Mouse (Mus musculus) kidney, adult 8-10 months (tissue): ENCODE data around the gene Plekhg4.
A peak's percentile ranks its signal among the peaks of the same experiment; 100 is the strongest.

Source experiments
- DNase-seq, 2 experiments: peaks; one replicate each; pipeline ENCODE4 v3.0.0; 2022

Plekhg4 gene

DNA sequence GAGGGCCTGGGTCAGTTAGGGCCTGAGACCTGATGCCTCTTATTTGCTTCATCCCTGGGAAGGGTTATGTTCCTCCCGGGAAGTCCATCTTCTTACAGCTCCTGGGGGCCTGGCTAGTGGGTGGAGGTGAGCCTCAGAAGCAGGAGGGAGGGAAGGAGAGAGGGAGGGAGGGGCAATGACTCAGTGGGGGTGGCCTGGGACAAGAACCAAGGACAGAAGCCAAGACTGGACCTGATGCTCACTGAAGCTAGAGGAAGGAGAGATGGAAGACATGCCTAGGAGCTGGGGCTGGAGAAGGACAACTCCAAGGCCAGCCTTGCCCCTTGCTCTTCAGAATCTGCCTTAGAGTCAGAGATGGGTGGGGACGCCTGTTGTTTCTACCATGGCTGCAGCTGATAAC lies at the start of gene Plekhg4:
Gene Plekhg4 (plus strand): TSS at position 243 of the 400 bp plus-strand sequence.
- DNase-seq: no peak

DNA sequence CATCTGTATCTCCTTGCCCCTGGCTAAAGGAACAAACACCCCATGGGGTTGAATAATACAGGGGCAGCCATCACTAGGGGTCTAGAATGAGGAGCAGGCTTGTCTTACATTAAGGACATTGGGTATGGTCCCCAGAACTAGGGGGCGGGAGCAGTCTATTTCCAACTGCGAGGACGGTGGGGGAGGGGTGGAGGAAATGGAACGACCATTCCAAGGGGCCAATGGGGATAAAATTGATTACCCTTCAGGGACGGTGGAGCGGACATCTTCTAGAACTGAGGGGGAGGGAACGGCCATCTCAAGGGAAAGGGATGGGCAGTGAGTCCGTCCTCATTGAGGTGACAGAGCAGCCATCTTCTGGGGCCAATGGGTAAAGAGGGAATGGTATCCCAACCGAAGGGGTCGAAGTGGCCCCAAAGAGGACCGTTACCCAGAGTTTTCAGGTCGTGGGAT lies 47.4 kb upstream of the Plekhg4 start:
- peak in 1 of 2 experiments; percentile 43 for DNase-seq

- peak; percentile 95 to 97 for DNase-seq
Measured at GRCm38 (mm10) chr8:105326141-105326672, 46.9 kb upstream of the Plekhg4 start, which contains the start of the genes Lrrc29 and Tmem208. Lrrc29 (minus strand) TSS chr8:105326278. Tmem208 (plus strand) TSS chr8:105326354.

GRCm38 (mm10) chr8:105326968-105327367 lies 46.1 kb upstream of the Plekhg4 start:
- no peak for DNase-seq

DNA sequence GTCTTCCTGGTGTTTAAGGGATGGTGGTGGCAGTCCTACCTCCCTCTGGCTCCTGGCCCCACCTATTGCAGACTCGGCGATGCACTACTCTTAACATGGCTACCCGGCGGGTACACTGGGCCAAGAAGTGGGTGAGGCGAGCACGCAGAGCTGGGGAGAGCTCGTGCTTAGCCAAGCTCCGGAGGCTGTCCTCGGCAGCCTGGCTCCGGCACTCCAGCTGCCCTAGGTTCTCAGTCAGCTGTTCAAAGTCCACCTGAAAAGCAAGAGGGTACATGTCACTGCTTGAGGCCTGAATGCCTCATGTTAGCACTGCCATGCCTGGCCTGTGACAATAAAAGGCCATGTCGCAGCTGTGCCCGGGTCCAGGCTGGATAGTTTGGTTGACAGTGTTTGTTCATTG lies 42.7 kb upstream of the Plekhg4 start:
- no peak for DNase-seq

GRCm38 (mm10) chr8:105331469-105331868 lies 41.6 kb upstream of the Plekhg4 start:
- no peak for DNase-seq

- DNase-seq: no peak
Measured at GRCm38 (mm10) chr8:105331931-105332330, 41.1 kb upstream of the Plekhg4 start.

GRCm38 (mm10) chr8:105332523-105332922 lies 40.6 kb upstream of the Plekhg4 start:
- no peak for DNase-seq

DNA sequence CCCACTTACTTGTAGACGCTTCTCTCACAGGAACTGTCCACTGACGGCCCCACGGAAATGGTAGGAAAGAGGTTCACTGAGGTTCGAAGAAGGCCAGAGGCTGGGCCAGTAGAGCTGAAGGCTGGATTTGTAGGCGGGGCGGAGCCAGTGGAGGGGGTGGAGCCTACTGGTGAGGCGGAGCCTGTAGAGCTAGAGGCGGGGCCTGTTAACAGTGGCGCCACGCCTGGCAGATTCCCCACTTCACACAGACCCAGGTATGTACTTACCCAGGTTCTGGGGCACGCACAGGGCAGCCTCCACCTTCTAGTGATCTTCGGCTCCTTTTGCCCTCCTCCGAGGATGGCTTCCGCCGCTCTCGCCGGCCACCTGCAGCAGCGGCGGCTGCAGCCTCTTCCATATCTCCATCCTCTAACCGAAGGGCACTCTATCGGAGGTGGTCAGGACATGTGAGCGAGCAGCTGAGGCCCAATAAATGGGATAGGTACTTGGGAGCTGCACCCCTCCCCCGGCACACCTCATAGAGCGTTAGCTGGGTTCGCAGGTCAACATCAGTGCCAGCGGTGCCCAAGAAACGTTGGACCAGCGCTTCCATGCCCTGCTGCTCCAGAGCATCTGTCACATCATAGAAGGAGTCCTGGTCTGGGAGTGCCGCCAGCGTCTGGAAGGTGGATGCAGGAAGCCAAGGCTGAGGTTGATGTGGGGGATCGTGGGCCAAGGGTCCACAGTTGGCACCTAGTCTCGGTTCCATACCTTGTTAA lies 36.5 kb upstream of the Plekhg4 start:
- DNase-seq: no peak

DNA sequence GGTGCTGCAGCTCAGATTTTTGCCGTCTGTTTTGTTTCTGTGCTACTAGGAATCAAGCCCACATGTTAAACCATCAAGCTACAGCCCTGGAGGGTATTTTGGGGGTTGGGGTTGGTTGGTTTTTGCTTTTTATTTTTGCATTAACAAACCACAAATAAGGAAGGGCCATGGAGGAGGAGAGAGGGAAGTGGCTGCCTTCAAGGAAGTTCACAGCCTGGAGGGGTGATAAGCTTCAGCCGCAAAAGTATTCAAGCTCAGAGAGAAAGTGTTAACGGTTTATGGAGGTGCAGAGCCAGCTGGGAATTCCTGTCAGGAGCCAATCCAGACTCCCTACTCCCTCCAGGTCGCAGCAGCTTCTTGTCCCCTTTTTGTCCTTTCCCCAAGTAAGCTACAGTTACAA lies 34.1 kb upstream of the Plekhg4 start:
- DNase-seq: no peak

DNA sequence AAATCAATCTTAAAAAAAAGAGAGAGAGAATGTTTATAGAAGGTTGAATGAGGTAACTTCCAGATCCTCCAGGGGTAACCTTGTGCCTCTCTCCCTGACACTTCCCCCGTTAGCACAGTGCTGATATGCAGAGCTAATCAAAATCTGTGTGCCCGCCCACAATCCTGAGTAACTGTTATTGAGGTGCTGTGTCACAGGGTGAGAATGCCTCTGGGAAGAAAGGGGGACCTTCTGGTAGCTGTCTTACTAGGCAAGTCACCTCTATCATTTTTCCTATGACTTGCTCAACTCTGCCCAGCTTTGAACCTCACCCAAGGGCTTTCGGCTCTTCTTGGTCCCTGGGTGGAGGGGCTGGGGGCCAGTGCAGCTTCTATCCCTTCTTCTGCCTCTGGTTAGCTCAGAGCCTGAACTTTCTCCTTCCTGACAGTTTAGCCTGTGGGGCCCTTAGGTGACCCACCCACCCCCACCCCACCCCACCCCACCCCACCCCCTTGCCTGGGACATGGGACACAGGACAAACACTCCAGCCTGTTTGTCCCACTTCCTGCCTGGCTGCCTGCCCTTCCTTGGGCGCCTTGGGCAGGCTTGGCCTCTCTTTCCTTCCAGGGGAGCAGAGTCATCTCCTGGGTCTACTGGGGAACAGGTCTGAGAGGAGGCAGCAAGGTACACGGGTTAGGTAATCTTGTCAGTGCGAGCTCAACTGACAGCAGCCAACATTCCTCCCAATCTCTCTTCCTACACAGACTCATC lies 33.0 kb upstream of the Plekhg4 start:
- DNase-seq: no peak

- no peak for DNase-seq
Measured at GRCm38 (mm10) chr8:105341399-105341798, 31.7 kb upstream of the Plekhg4 start.

- no peak for DNase-seq
Measured at GRCm38 (mm10) chr8:105342768-105343167, 30.3 kb upstream of the Plekhg4 start.

GRCm38 (mm10) chr8:105343791-105344574 lies 29.1 kb upstream of the Plekhg4 start:
- DNase-seq: no peak

DNA sequence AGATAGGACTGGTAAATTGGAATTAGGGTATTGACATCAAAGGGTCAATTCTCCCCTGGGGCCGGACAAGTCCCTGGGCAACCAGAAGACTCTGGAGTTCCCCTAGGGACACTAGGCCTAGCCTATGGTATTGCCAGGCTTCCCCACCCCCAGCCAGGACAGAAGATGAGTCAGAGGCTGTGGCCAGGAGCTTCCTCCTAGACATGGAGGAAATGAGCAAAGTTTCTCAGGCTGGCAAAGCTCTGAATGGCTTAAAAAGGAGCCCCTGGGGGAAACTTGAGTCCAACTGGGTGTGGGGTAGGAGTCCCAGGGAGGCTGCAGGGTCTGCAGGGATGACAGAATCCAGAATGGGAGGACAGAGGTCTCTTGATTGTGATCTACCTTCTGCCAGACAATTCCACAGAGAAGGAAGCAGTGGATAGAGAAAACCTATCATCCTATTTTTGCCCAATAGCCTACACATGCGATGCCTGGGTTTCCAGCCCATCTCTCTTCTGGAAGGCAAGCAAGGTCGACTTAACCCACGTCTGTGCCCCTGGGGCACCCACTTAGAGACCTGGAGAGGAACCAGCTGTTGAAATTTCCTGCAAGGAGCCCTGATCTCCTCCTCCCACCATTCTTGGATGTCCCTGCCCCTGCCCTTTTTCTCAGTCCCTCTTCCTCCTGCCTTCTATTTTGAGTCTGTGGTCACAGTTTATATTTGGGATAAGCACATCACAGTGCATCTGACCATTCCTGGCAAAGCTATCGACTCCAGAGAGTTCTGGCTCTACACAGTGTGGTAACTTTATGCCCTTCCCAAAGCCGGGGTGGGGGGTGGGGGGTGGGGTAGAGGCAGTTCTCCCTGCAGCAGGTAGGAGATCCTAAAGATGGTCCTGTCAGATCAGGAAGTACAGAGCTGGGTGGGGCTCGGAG lies 27.8 kb upstream of the Plekhg4 start:
- no peak for DNase-seq

DNA sequence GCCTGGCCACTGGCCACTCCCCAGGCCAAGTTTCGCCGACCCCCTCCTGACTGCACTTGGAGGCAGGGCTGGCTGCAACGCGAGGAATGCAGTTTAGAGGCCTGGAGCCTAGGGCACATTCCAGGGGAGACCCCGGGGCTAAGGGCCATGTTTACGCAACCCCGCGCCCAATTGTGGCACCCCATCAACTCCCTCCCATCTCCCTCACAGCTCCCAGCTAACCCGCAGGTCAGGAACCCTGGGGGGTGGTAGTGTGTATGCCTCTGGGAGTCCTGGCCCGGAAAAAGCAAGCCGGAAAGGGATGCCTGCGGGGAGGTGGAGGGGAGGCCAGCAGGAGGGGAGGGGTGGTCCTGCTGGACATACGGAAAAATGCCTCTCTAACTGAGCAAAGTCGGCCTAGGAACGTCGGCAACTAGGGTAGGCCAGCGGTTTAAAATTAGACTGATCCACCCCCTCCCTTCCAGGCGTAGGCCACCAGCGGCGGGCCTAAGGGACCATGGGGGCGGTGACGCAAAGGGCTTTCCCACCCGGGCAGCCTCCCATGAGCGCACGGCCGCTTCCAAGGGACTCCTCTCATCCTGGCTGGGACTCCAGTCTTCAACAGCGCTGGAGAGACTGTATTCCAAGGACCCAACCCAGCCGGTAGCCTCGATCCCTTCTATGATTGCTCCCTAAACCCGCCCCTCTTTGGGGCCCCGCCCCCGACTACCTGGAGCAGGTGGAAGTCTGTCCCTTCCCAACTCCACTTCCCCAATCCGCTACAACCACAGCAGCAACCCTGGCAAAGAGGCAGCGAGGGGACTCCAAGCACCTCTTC lies 26.3 kb upstream of the Plekhg4 start:
- DNase-seq: peak; percentile 75 to 77

- peak; percentile 96 to 97 for DNase-seq
Measured at GRCm38 (mm10) chr8:105347428-105348221, 25.4 kb upstream of the Plekhg4 start, which contains the start of gene Fhod1. Fhod1 (minus strand) TSS chr8:105347953.

DNA sequence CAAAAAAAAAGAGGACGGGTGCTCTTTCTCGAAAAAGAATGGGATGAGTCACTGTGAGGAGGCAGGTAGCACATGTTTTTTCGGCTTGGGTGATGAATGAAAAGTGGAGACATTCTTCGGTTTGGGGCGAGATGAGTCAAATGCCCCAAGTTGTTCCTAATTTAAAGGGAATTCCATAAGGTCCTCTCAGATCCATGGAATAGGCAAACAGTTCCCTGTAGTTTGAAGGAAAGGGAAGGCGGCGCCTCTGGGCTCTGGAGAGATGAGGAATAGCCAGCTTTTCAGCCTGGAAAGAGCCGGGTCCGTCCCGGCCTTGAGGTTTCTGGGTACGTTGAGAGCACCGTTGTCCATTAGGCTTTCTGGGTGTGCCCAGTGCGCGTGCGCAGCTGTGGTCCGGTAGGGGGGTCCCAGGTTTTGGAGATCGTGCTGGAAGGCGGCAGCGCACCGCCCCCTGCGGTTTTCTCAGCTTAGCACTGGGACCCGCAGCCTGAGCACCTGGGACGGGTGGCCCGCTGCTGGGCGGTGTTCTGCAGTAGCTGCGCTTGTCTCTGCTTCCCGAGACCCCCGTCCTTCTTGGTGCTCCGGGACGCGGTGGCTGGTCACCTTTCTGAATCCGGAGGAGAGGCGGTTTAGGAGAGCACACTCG lies 24.5 kb upstream of the Plekhg4 start, which contains the start of gene Slc9a5:
Gene Slc9a5 (plus strand): TSS at position 394 of the 646 bp plus-strand sequence.
- DNase-seq: no peak

DNA sequence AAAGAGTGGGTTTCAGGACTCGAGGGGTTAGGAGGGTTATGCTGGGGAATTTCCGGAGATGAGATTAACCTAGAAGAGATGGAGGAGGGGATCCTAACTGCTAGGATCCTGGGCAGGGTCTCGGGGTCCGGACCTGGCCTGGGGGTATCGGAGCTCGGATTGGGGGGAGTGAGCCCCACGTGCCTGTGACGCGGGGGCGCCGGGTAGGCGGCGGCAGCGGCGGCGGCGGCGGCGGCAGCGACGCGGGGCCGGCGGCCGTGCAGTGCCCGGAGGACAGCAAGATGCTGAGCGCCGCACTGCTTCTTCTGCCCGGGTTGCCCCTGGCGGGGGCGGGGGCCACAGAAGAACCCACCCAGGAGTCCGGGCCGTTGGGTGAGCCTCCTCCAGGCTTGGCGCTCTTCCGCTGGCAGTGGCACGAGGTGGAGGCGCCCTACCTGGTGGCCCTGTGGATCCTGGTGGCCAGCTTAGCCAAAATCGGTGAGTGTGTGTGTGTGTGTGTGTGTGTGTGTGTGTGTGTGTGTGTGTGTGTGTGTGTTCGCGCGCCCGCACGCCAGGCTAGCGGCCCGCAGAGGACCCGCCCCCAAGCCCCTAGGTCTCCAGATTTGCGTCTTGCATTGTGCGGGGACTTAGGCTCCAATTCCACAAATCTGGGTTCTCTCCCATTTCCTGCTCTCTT lies 23.8 kb upstream of the Plekhg4 start:
- no peak for DNase-seq
